Mouse (Mus musculus): ENCODE data around the gene Nell2. TPM values are rescaled to one million over a fixed set of nuclear protein-coding genes. Genes with fewer than 3 reads are reported as not detected.

Nell2 gene
- polyA plus RNA-seq, 1 experiment from 2014 or later = 0.18 TPM

DNA sequence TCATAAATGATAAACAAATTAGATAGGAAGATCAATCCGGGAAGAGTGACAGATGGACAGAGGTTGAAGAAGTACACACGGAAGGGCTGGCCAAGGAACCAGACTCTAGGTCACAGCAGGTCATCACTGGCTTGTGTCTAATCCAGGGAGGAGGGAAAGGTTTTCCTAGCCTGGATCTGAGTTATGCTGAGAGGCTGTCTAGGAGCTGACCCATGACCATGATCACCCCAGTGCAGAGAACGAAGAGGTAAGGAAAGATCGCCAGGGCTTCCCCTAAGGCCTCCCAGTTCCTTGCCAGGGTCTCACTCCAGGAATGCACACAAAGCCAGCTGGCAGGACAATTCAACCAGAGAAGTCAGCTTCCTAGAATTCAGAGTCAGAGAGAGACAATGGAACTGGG is 139.4 kb downstream of the Nell2 start:
- H3K4me3 ChIP-seq (ENCODE audit: low read depth, low read length) = no peak overlapping the region
- H3K9ac ChIP-seq (replicated peaks) = no peak overlapping the region
- 62% methylated on average over 4 of the region's 4 CpGs for WGBS (ENCODE audit: insufficient replicate concordance)
- no peaks in the 10 kb centered on the region for H3K36me3 ChIP-seq (replicated peaks; ENCODE audit: insufficient read depth, low read length)
- DNase-seq = no peak
- ATAC-seq = no peak
- H3K27me3 ChIP-seq (ENCODE audit: insufficient read depth, low read length) = no peaks in the 10 kb centered on the region
- no peak for TF ChIP-seq EP300 (IDR thresholded peaks at IDR 0.05; ENCODE audit: low read depth)
- no peak for TF ChIP-seq CTCF (IDR thresholded peaks at IDR 0.05; ENCODE audit: low read depth)
- H3K4me2 ChIP-seq (ENCODE audit: low read depth, low read length) = no peak overlapping the region
- H3K9me3 ChIP-seq (ENCODE audit: low read length) = no peaks in the 10 kb centered on the region
- no peak overlapping the region for H3K27ac ChIP-seq (ENCODE audit: low read depth)
- no peaks in the 10 kb centered on the region for H3K4me1 ChIP-seq (ENCODE audit: insufficient read depth)

DNA sequence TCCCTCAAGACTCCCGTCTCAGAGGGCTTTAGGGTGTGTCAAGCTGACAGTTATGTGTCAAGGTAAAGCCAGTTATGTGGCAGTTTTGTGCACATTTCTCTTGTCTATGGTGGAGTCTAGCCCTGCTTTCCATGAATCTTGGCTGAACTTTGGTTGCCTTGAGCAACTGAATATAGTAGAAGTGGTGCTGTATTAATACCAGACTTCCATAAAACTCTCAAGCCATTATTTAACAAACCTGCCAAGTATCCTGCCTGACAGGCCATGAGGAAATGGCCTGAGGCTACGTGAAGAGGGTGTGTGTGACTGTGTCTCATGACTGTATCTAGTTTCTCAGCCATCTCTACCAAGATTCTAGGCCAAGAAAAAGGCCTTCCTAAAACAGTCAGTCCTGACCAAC is 147.5 kb downstream of the Nell2 start:
- Histone ChIP-seq H3K4me2 (ENCODE audit: low read depth, low read length) (no peak overlapping the region), H3K4me3 (ENCODE audit: low read depth, low read length) (no peak overlapping the region), H3K27ac (ENCODE audit: low read depth) (no peak overlapping the region), H3K9ac (replicated peaks) (no peak overlapping the region), H3K27me3 (ENCODE audit: insufficient read depth, low read length) (no peaks in the 10 kb centered on the region), H3K9me3 (ENCODE audit: low read length) (no peaks in the 10 kb centered on the region), H3K36me3 (replicated peaks; ENCODE audit: insufficient read depth, low read length) (no peaks in the 10 kb centered on the region), H3K4me1 (ENCODE audit: insufficient read depth) (no peaks in the 10 kb centered on the region)
- WGBS (ENCODE audit: insufficient replicate concordance) = 51% methylated on average over 2 of the region's 2 CpGs
- DNase-seq = no peak
- ATAC-seq = no peak
- TF ChIP-seq CTCF (IDR thresholded peaks at IDR 0.05; ENCODE audit: low read depth) = no peak
- no peak for TF ChIP-seq EP300 (IDR thresholded peaks at IDR 0.05; ENCODE audit: low read depth)

DNA sequence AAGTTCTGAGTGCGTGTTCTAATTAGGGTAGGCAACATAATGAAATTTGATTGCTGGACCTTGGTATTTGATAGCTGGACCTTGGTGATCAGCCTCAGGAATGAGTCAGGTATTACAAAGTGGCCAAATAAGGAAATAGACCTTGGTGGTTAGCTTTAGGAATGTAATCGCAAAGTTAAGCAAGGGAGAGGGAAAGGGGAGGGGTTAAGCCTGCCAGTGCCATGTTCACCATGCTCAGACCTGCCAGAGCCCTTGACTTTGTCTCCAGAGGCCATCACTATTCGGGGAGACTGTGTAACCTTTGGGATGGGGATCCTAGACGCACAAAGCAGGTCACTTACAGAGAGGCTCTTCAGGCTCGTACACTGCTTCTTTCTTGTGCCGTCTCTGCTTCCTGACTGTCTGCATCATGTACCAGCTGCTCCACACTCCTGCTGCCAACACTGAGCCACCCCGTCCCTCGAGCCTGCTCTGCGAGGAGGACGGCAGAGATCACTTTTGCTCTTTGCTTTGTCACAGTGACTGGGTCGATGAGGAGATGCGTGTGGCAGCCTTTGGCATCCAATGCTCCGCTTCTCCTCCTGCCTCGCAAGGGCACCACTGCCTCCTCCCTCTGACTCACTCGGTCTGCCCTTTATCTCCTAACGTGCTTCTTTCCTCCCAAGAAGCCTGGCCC is 157.5 kb downstream of the Nell2 start:
- no peaks in the 10 kb centered on the region for H3K27me3 ChIP-seq (ENCODE audit: insufficient read depth, low read length)
- 71% methylated on average over 16 of the region's 16 CpGs for WGBS (ENCODE audit: insufficient replicate concordance)
- H3K4me1 ChIP-seq (ENCODE audit: insufficient read depth) = no peaks in the 10 kb centered on the region
- TF ChIP-seq EP300 (IDR thresholded peaks at IDR 0.05; ENCODE audit: low read depth) = no peak
- no peak for ATAC-seq
- H3K9me3 ChIP-seq (ENCODE audit: low read length) = no peaks in the 10 kb centered on the region
- H3K36me3 ChIP-seq (replicated peaks; ENCODE audit: insufficient read depth, low read length) = no peaks in the 10 kb centered on the region
- no peak overlapping the region for H3K9ac ChIP-seq (replicated peaks)
- H3K4me2 ChIP-seq (ENCODE audit: low read depth, low read length) = no peak overlapping the region
- no peak overlapping the region for H3K4me3 ChIP-seq (ENCODE audit: low read depth, low read length)
- no peak for DNase-seq
- no peak overlapping the region for H3K27ac ChIP-seq (ENCODE audit: low read depth)

DNA sequence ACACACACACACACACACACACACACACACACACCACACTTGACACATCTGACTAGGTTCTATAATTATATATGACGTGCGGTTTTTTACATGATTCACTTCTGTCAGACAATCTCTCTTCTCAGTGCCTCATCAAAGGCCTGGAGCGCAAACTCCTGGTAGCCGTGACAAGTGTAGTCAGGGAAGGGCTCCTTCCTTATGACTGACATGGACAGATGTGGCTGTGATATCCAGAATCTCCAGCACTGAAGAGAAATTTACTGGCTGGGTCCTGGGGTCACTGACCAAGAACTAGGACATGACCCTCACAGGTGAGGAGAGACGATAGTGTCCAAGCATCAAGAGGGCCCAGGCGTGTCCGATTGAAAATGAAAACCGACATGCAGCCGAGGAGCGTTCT is 160.2 kb downstream of the Nell2 start:
- Histone ChIP-seq H3K27me3 (ENCODE audit: insufficient read depth, low read length) (no peaks in the 10 kb centered on the region), H3K27ac (ENCODE audit: low read depth) (no peak overlapping the region), H3K4me1 (ENCODE audit: insufficient read depth) (no peaks in the 10 kb centered on the region), H3K36me3 (replicated peaks; ENCODE audit: insufficient read depth, low read length) (no peaks in the 10 kb centered on the region), H3K4me3 (ENCODE audit: low read depth, low read length) (no peak overlapping the region), H3K9ac (replicated peaks) (no peak overlapping the region), H3K9me3 (ENCODE audit: low read length) (no peaks in the 10 kb centered on the region), H3K4me2 (ENCODE audit: low read depth, low read length) (no peak overlapping the region)
- ATAC-seq = no peak
- 87% methylated on average over 10 of the region's 10 CpGs for WGBS (ENCODE audit: insufficient replicate concordance)
- no peak for TF ChIP-seq CTCF (IDR thresholded peaks at IDR 0.05; ENCODE audit: low read depth)
- TF ChIP-seq EP300 (IDR thresholded peaks at IDR 0.05; ENCODE audit: low read depth) = no peak
- no peak for DNase-seq

DNA sequence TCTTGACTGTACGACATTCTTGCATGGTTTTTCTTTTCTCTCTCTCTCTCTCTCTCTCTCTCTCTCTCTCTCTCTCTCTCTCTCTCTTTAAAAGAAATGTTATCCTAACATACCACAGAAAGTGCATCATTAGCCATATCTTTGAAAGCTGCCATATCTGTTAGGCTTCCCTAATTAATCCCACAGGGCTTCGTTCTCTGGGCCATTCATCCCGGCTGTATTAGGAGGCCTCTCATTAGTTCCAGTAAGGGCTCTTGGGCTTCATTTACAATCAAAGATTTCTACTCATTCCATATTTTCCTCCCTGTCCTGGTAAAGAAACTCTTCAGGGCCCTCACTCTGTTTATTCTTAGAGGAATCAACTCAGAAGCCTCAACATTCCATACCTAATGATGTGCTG is 161.9 kb downstream of the Nell2 start:
- H3K9ac ChIP-seq (replicated peaks) = no peak overlapping the region
- ATAC-seq (no peak), DNase-seq (no peak)
- no peaks in the 10 kb centered on the region for H3K27me3 ChIP-seq (ENCODE audit: insufficient read depth, low read length)
- H3K27ac ChIP-seq (ENCODE audit: low read depth) = no peak overlapping the region
- H3K4me2 ChIP-seq (ENCODE audit: low read depth, low read length) = no peak overlapping the region
- no peaks in the 10 kb centered on the region for H3K9me3 ChIP-seq (ENCODE audit: low read length)
- TF ChIP-seq EP300 (IDR thresholded peaks at IDR 0.05; ENCODE audit: low read depth) (no peak), CTCF (IDR thresholded peaks at IDR 0.05; ENCODE audit: low read depth) (no peak)
- H3K4me3 ChIP-seq (ENCODE audit: low read depth, low read length) = no peak overlapping the region
- no peaks in the 10 kb centered on the region for H3K36me3 ChIP-seq (replicated peaks; ENCODE audit: insufficient read depth, low read length)
- 79% methylated on average over 3 of the region's 3 CpGs for WGBS (ENCODE audit: insufficient replicate concordance)
- no peaks in the 10 kb centered on the region for H3K4me1 ChIP-seq (ENCODE audit: insufficient read depth)

DNA sequence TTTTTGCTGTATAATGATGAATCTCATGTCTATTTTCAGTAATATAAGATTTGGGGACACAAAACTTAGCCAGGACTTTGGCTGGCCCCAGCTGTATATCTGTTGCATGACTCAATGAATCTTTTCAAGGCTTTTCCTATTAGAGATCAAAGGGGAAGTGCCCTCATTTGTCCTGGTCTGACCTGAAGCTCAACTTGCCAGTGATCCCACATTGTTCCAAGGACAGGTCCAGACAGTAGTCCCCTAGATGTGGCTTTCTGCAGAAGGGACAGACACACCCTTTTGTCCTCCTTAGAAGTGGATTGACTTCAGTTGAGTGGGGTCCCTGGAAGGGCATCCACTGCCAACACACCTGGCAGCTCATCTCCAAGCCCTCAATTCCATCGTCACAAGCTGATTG is 173.6 kb downstream of the Nell2 start:
- no peaks in the 10 kb centered on the region for H3K36me3 ChIP-seq (replicated peaks; ENCODE audit: insufficient read depth, low read length)
- no peaks in the 10 kb centered on the region for H3K27me3 ChIP-seq (ENCODE audit: insufficient read depth, low read length)
- H3K27ac ChIP-seq (ENCODE audit: low read depth) = no peak overlapping the region
- H3K4me2 ChIP-seq (ENCODE audit: low read depth, low read length) = no peak overlapping the region
- DNase-seq = no peak
- no peak overlapping the region for H3K9ac ChIP-seq (replicated peaks)
- H3K9me3 ChIP-seq (ENCODE audit: low read length) = no peaks in the 10 kb centered on the region; the same call in 1 of the 2 replicates
- ATAC-seq = no peak
- 73% methylated on average over 1 of the region's 1 CpGs for WGBS (ENCODE audit: insufficient replicate concordance)
- no peak overlapping the region for H3K4me3 ChIP-seq (ENCODE audit: low read depth, low read length)
- no peak for TF ChIP-seq CTCF (IDR thresholded peaks at IDR 0.05; ENCODE audit: low read depth)
- TF ChIP-seq EP300 (IDR thresholded peaks at IDR 0.05; ENCODE audit: low read depth) = no peak
- H3K4me1 ChIP-seq (ENCODE audit: insufficient read depth) = no peaks in the 10 kb centered on the region

Measured in liver, postnatal 0 days (tissue).